Mouse (Mus musculus) ES-Bruce4 (cell line): ENCODE measurements around the gene Myom3.

Source experiments
- CTCF ChIP-seq: IDR thresholded peaks from one replicate; pipeline ENCODE4 v1.8.1; 2011; ENCODE audit warnings: low read depth, low read length
- EP300 ChIP-seq: IDR thresholded peaks from 2 replicates; pipeline ENCODE4 v1.6.1; 2011; ENCODE audit warnings: low read depth, low read length; ENCODE audit not compliant: insufficient read depth
- POLR2A ChIP-seq: IDR thresholded peaks from one replicate; pipeline ENCODE4 v1.8.1; 2011; ENCODE audit warnings: low read length; ENCODE audit not compliant: insufficient read depth

- TF ChIP-seq CTCF (no peak), POLR2A (no peak), EP300 (no peak)
Observed at GRCm38 (mm10) chr4:135856223-135857091, 96.9 kb downstream of the Myom3 start.
